Mouse (Mus musculus) E14TG2a.4 (cell line): ENCODE measurements at regions not wholly inside any gene's neighbourhood (a gene's known extent, or its start where the extent isn't known, plus 50 kb on each side); places are given as distances from the start of the nearest gene placed in this dataset.

Experiments used
- CTCF ChIP-seq: conservative IDR thresholded peaks from 2 replicates; pipeline ENCODE4 v1.5.1; 2014; ENCODE audit warnings: low read length
- POU5F1 ChIP-seq: IDR thresholded peaks from 2 replicates; pipeline ENCODE4 v1.6.1; 2014; ENCODE audit warnings: low read length, borderline replicate concordance

DNA sequence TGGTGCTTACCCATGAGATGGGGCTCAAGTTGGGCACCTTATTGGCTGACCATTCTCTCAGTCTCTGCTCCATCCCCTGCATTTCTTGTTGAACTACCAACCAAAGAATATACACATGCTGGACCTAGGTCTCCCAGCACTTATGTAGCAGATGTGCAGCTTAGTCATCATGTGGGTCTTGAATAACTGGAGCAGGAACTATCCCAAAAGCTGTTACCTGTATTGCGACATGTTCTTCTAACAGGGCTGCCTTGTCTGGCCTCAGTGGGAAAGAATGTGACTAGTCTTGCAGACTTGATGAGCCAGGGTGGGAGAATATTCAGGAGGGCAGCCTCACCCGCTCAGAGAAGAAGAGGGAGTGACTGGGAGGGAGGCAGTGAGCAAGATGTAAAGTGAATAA, 318.7 kb upstream of the Marcks start:
- TF ChIP-seq CTCF (no peak), POU5F1 (no peak)
